Mouse (Mus musculus) midbrain, postnatal 0 days (tissue): ENCODE measurements around the gene Rnf144b. TPM values are rescaled to one million over a fixed set of nuclear protein-coding genes. Genes with fewer than 3 reads are reported as not detected.

Source experiments
- ATAC-seq: fragments of 200-750 bp; cut with Nextera tagmentation; 2 replicates; pipeline ENCODE4 v1.8.0; 2017; ENCODE audit warnings: moderate number of reproducible peaks, mild to moderate bottlenecking, moderate TSS enrichment, moderate library complexity; ENCODE audit not compliant: low FRiP score
- DNase-seq: peaks from one replicate; pipeline ENCODE4 v3.0.0-alpha.2; 2015; ENCODE audit warnings: low spot score
- H3K27ac ChIP-seq: fragments of 300-500 bp; sonication (generic); 2 replicates; pipeline ENCODE4 v1.5.1; 2014; ENCODE audit warnings: low read depth, mild to moderate bottlenecking, low read length, mixed read lengths
- H3K27me3 ChIP-seq: fragments of 300-500 bp; sonication (generic); 2 replicates; pipeline ENCODE4 v1.6.1; 2014; ENCODE audit warnings: low read length, control low read depth, mixed read lengths; ENCODE audit not compliant: insufficient read depth
- H3K36me3 ChIP-seq: fragments of 300-500 bp; sonication (generic); 2 replicates; pipeline ENCODE4 v1.6.1; 2014; ENCODE audit warnings: low read length, control low read depth, mixed read lengths; ENCODE audit not compliant: insufficient read depth
- H3K4me1 ChIP-seq: fragments of 300-500 bp; sonication (generic); 2 replicates; pipeline ENCODE4 v1.6.1; 2014; ENCODE audit warnings: mild to moderate bottlenecking, control low read depth, antibody characterized with exemption, low read length, mixed read lengths; ENCODE audit not compliant: insufficient read depth
- H3K4me2 ChIP-seq: fragments of 300-500 bp; sonication (generic); 2 replicates; pipeline ENCODE4 v1.6.1; 2014; ENCODE audit warnings: low read depth, mild to moderate bottlenecking, low read length, mixed read lengths; ENCODE audit not compliant: poor library complexity, severe bottlenecking
- H3K4me3 ChIP-seq: fragments of 300-500 bp; sonication (generic); 2 replicates; pipeline ENCODE4 v1.5.1; 2014; ENCODE audit warnings: low read depth, mild to moderate bottlenecking, low read length, moderate library complexity
- H3K9ac ChIP-seq: fragments of 300-500 bp; sonication (generic); replicated peaks from 2 replicates; pipeline ENCODE4 v1.6.1; 2014; ENCODE audit warnings: mild to moderate bottlenecking, low read length, moderate library complexity, mixed read lengths; ENCODE audit not compliant: poor library complexity, severe bottlenecking
- H3K9me3 ChIP-seq: fragments of 300-500 bp; sonication (generic); 2 replicates; pipeline ENCODE4 v1.6.1; 2016; ENCODE audit warnings: low read length, control low read depth
- CTCF ChIP-seq: IDR thresholded peaks from 2 replicates; pipeline ENCODE4 v1.5.1; 2016; ENCODE audit warnings: antibody characterized with exemption, mild to moderate bottlenecking
- WGBS: fragments of 180-500 bp; shearing (Covaris S2); extraction: QIAGEN DNeasy Blood & Tissue Kit; methylation state at CpG from one replicate; pipeline ENCODE4 v1.1.7; 2014; 5-methylcytosine and 5-hydroxymethylcytosine counted together
- polyA plus RNA-seq: library from polyadenylated mRNA; unstranded; fragments of >200 nt; fragmentation: Nextera tagmentation; extraction: Ambion mirVana; gene quantifications from 2 replicates; pipeline ENCODE4 v1.2.1, GENCODE M21; 2015
- total RNA-seq: library from RNA; depleted of rRNA; stranded (reverse); fragments of >200 nt; gene quantifications from 2 replicates; pipeline ENCODE4 v1.2.3, GENCODE M21; 2014

Gene Rnf144b
- total and polyA plus RNA-seq, 2 experiments from 2014 or later, result 1.9 to 4.1 TPM

GRCm38 (mm10) chr13:47089271-47089670, 33.2 kb upstream of the Rnf144b start:
- Histone ChIP-seq H3K4me2 (no peak overlapping the region), H3K9ac (no peak overlapping the region), H3K4me3 (no peak overlapping the region), H3K9me3 (no peaks in the 10 kb centered on the region), H3K27me3 (no peaks in the 10 kb centered on the region), H3K4me1 (no peaks in the 10 kb centered on the region), H3K36me3 (peaks cover 21% of the 10 kb centered on the region), H3K27ac (no peak overlapping the region)
- DNase-seq, result no peak
- WGBS, result 86% methylated on average over 2 of the region's 2 CpGs
- ATAC-seq, result no peak
- TF ChIP-seq CTCF, result no peak

GRCm38 (mm10) chr13:47093791-47094190, 28.7 kb upstream of the Rnf144b start:
- H3K9ac ChIP-seq, result no peak overlapping the region
- DNase-seq, result no peak
- 98% methylated on average over 2 of the region's 2 CpGs for WGBS

GRCm38 (mm10) chr13:47096591-47096990, 25.9 kb upstream of the Rnf144b start:
- Histone ChIP-seq H3K4me3 (no peak overlapping the region), H3K9me3 (no peaks in the 10 kb centered on the region), H3K27ac (no peak overlapping the region), H3K9ac (no peak overlapping the region), H3K36me3 (peaks cover 13% of the 10 kb centered on the region), H3K4me1 (no peaks in the 10 kb centered on the region), H3K27me3 (no peaks in the 10 kb centered on the region), H3K4me2 (no peak overlapping the region)
- WGBS, result 90% methylated on average over 2 of the region's 2 CpGs
- DNase-seq (no peak), ATAC-seq (no peak)
- TF ChIP-seq CTCF, result no peak

More at GRCm38 (mm10) chr13:47093791-47094190, 28.7 kb upstream of the Rnf144b start:
- no peak overlapping the region for H3K4me2 ChIP-seq
- H3K27me3 ChIP-seq, result no peaks in the 10 kb centered on the region
- H3K4me1 ChIP-seq, result no peaks in the 10 kb centered on the region
- no peak for TF ChIP-seq CTCF
- no peak overlapping the region for H3K4me3 ChIP-seq
- H3K36me3 ChIP-seq, result peaks cover 12% of the 10 kb centered on the region
- ATAC-seq, result no peak
- H3K9me3 ChIP-seq, result no peaks in the 10 kb centered on the region
- no peak overlapping the region for H3K27ac ChIP-seq

GRCm38 (mm10) chr13:47099265-47099664, 23.2 kb upstream of the Rnf144b start:
- Histone ChIP-seq H3K9me3 (no peaks in the 10 kb centered on the region), H3K4me1 (0 out of 2 replicates have a peak, but pooled peaks cover 2% of the 10 kb centered on the region), H3K4me2 (no peak overlapping the region), H3K36me3 (peaks cover 8% of the 10 kb centered on the region; the same call in 1 of the 2 replicates), H3K9ac (no peak overlapping the region), H3K4me3 (no peak overlapping the region), H3K27me3 (no peaks in the 10 kb centered on the region), H3K27ac (no peak overlapping the region)
- ATAC-seq (no peak), DNase-seq (no peak)
- TF ChIP-seq CTCF, result no peak
- WGBS, result 89% methylated on average over 7 of the region's 7 CpGs

GRCm38 (mm10) chr13:47100587-47100986, 21.9 kb upstream of the Rnf144b start:
- Histone ChIP-seq H3K4me1 (peaks cover 6% of the 10 kb centered on the region; the same call in 1 of the 2 replicates), H3K4me2 (no peak overlapping the region), H3K36me3 (peaks cover 8% of the 10 kb centered on the region; the same call in 1 of the 2 replicates), H3K9ac (no peak overlapping the region), H3K9me3 (no peaks in the 10 kb centered on the region), H3K4me3 (no peak overlapping the region), H3K27me3 (no peaks in the 10 kb centered on the region), H3K27ac (no peak overlapping the region)
- TF ChIP-seq CTCF, result no peak
- no peak for DNase-seq
- 82% methylated on average over 2 of the region's 2 CpGs for WGBS
- ATAC-seq, result no peak

- peaks cover 7% of the 10 kb centered on the region; the same call in 1 of the 2 replicates for H3K36me3 ChIP-seq
- H3K27me3 ChIP-seq, result no peaks in the 10 kb centered on the region
- peak overlapping the region; percentile 98 for H3K4me3 ChIP-seq
- H3K9ac ChIP-seq, result no peak overlapping the region
- 30% methylated on average over 2 of the region's 2 CpGs for WGBS
- no peak for ATAC-seq
- no peak for DNase-seq
- peak overlapping the region; percentile 81 for H3K4me2 ChIP-seq
- peaks cover 6% of the 10 kb centered on the region; the same call in 1 of the 2 replicates for H3K4me1 ChIP-seq
- H3K27ac ChIP-seq, result no peak overlapping the region
- TF ChIP-seq CTCF, result no peak
- no peaks in the 10 kb centered on the region for H3K9me3 ChIP-seq
Measured at GRCm38 (mm10) chr13:47104146-47104545, 18.3 kb upstream of the Rnf144b start.
